Mouse (Mus musculus) cortical plate, adult 2 months (tissue): Measurements from ENCODE around the gene Khnyn.

Experiments used
- CTCF ChIP-seq: fragments of 200-500 bp; IDR thresholded peaks from 2 replicates; pipeline ENCODE4 v1.5.1; 2011; ENCODE audit warnings: mild to moderate bottlenecking, control low read depth, low read length; ENCODE audit not compliant: insufficient read depth; ENCODE audit errors: extremely low read depth
- POLR2A ChIP-seq: fragments of 200-500 bp; IDR thresholded peaks from 2 replicates; pipeline ENCODE4 v1.6.1; 2011; ENCODE audit warnings: mild to moderate bottlenecking, low read length, control low read depth; ENCODE audit not compliant: insufficient read depth; ENCODE audit errors: extremely low read depth

DNA sequence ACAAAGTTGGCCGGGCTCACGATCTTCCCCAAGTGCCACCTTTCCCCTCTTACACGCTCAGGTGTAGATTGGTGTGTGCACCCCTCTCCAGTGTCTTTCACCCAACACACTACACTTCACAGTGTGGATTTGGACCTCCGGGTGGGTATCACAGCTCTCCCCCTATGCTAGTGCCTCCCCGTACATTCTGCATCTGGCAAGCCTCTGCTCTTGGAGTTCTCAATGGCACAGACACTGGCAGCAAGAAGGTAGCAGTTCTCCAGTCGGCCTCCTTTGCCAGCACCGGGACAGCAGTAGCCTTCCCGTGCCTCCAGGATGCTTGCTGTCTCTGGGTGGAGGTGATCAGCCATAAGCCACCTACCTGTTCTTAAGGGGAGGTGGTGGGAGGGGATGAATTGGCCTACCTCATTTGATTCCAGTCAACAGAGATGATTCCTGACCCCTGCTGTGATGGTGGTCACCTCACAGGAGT, 11.5 kb upstream of the Khnyn start:
- no peak for TF ChIP-seq CTCF
- TF ChIP-seq POLR2A, result no peak
